Mouse (Mus musculus) layer of hippocampus, postnatal 36 days (tissue): Measurements from ENCODE around the gene Cdk17. TPM values are rescaled to one million over a fixed set of nuclear protein-coding genes. Genes with fewer than 3 reads are reported as not detected.

Experiments
- DNase-seq, 2 experiments: peaks; one replicate each; pipeline ENCODE4 v3.0.0; 2022
- total RNA-seq, 2 experiments: library from RNA; stranded (reverse); gene quantifications; 2 replicates each; pipeline ENCODE4 v1.2.3; 2021

Cdk17 gene
- total RNA-seq, 2 experiments from 2014 or later, result 193 to 200 TPM

DNA sequence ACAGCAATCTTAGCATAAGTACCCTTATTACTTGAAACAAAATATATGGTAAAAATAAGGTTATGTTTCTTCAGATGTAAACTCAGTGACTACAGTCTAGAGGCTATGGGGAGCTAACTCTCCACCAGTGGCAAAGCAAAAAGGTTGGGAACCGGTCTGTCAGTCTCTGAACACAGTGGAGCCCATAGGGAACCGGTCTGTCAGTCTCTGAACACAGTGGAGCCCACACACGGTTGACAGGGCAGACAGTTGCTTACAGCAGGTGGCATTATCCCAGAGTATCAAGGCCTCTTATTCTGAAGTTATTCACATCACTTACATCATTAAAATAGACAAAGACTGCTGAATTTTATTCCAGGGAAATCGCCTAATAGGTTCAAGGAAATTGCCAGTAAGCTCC, 70.8 kb downstream of the Cdk17 start:
- DNase-seq, result no peak

DNA sequence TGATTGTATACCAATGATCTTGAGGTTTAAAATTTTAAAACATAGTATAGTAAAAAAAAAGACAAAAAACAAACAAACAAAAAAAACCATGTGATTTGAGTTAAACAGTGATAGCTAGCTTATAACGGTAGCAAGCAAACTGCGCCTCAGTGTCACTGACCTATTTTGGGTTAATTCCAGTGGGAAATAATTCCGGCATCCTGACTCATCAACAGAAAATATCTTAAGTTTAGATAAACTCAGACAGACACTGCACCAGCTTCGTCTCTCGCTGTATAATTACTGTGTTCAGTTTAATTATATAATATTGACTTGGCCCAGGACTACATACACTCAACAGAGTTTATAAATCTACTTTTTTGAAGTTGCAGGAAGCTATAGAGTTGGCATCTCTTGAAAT, 71.2 kb downstream of the Cdk17 start:
- DNase-seq, result no peak

DNA sequence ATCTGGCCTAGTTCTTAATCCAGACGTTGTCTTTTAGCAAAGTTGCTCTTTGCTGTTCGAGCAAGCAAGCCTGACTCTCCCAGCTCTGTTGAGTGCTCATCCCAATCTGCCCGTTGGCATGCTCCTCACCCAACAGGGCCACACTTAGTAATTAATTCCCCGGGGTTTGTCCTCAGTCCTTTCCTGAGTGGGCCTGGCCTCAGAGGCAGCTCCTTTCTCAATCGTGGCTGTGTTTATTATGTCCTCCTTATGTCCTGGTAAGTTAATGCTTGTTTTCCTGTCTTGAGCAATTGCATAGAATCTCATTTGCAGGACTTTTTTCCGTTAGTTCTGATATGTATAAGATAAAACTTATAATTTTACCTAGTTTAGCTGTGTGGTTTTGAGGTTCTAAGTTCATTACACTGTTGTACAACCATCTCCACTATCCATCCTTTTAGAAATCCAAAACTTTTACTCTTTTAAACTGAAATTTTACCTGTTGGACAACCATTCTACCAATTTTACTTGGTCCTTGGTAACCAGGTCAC, 73.1 kb downstream of the Cdk17 start:
- no peak for DNase-seq

DNA sequence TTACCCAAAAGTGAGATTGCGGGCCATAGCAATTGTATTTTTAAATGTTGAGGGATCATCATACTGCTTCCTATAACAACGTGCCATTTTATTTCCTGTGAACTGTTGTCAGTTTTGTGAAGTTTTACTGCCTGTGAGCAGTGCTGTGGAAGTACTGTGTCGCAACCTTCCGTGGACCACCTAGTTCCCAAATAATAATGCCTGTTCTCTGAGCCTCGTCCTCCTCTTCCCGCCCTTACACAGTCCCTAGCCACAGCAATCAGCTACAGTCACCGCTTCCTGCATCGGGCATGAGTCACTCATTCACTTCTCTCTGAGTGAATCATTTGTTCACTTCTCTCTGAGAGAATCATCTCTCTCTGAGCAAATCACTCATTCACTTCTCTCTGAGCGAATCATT, 74.0 kb downstream of the Cdk17 start:
- no peak for DNase-seq

DNA sequence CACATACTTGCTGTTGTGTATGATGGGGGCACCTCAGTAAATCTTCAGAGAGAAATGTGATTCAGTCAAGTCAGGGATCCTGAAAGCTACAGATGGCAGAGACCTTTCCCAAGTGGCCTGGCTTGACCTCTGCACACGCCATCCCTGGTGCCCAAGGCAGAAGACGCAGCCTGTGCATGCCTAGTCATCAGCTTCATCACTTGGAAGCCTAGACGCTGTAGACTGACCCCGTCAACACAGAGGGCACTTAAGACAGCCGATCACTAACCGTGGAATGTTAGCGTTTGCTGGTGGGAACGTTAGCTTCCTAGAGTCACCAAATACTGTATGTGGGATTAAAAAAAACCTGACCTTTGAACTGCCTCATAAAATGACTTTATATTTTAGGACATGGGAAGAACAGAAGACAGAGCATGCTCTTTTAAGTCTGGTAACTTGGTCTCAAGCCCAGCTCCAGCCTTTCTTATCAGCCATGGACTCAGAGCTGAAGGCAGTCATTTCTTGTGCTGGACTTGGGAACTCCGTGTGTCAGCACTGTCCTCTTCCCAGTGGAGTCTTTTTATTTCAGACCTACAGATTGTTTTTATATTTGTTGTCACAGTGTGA, 78.6 kb downstream of the Cdk17 start:
- no peak for DNase-seq

DNA sequence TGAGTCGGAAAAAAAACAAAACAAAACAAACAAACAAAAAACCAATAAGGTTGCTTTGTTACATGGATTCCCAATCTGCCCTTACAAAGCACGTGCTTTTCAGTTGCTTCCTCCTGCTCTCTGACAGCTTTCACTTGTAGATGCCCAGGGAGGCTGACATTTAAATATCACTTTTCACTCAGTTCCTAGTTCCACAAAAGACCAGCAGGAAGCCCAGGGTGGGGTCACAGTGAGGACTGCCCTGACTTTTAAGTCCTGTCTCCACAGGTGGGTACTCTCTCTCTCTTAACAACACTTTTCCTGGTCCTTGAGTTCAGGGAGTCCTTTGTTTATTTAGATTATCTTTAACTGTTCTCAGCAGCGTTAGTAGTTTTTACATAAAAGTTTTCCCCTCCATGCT, 81.5 kb downstream of the Cdk17 start:
- no peak for DNase-seq

DNA sequence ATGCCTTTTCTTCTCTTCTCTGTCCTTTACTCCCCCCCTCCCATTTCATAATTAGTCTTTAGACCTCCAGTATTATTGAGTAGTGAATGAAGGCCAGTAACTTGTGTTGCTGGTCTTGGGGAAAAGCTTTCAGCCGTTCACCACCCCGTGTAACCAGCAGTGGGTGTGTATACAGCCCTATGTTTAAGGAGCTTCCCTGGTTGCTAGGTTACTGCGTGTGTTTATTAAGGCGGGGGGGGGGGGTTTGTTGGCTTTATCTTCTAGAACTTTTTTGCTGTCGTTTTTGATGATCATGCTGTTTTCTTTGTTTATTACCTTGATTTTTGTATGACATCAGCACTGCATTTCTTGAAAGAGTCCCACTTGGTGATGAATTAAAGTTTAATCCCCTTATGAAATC, 82.2 kb downstream of the Cdk17 start:
- no peak for DNase-seq

DNA sequence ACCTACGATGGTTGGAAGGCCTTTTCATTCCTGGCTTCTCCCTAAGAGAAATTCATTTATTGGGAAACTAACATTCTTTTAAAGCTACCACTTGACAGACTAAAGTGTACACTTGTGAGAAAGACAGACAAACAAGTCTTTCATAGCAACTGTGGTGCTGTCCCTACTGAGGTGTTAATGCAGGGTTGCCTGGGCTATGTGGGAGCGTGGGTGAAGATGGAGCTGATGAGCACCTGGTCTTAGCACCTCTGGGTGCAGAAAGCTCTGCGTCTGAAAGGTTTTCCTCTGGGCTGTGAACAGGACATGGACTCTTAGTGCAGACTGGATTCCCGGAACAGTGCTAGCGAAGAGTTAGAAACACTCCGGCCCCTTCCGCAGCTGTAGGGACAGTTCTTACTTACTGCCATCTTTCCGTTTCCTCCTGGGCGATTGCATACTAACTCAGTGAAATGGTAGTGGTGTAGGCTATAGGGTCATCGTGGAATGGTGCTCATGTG, 83.6 kb downstream of the Cdk17 start:
- DNase-seq, result no peak

DNA sequence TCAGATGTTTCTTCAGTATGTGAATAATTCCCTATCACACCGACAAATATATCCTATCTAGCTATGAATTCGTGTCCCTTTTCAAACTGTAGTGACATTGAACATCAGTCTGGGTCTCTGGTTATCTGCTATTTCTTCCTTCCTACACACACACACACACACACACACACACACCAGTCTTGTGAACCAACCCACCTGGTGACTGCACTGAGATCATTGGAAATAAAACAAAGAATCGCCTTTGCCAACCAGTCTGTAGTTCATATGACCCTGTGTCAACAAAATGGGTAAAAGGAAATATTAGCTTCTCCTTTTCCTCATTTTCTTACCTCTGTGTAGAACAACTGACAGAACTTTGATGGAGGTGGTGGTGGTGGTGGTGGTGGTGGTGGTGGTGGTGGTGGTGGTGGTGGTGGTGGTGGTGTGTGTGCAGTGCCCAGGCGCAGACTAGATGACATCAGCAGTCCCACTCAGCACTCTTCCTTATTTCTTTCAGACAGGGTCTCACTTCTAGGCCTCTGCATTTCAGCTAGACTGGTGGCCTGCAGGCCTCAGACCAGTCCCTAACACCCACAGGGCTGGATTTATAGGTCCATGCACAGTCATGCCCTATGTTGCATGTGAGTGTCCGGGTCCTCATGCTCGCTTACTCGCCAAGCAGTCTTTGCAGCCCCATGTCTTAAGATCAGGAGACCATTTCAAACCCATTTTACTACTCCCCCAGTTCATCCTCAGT, 85.7 kb downstream of the Cdk17 start:
- DNase-seq, result no peak

DNA sequence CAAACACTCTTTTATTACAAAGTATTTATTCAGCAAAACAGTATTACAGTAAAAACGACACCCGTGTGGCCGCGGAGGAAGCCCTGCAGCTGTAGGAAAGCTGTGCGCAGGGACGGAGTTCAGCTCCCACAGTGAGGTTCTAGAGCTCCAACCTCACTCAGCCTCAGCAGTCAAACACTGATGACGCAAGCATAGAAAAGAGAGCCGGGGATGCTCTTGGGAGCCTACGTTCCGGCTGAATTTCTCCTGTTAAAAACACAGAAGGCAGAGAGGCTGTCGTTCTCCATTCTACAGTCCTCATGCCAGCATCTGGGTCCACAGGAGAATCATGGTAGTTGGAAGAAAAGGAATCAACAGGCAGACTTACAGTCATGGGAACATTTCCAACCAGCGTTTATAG, 86.7 kb downstream of the Cdk17 start:
- DNase-seq, result no peak

DNA sequence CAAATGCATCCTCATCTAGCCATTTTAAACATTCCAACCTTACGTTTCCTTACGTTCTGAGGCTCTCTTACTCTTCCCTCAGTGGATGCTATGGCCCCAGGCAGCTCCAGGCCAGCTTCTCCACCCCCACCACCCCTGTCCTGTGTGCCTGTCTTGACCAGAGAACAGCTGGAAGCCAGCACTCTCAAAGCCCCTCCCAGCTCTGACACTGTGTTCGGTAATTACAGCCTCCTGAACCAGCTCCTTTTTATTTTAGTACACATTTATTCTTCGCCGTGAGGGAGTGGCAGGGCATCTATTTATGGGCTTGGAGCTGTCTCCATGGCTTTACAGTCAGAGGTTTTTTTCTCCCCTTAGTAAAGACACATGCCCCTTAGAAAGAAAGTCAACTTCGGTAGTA, 87.2 kb downstream of the Cdk17 start:
- no peak for DNase-seq

DNA sequence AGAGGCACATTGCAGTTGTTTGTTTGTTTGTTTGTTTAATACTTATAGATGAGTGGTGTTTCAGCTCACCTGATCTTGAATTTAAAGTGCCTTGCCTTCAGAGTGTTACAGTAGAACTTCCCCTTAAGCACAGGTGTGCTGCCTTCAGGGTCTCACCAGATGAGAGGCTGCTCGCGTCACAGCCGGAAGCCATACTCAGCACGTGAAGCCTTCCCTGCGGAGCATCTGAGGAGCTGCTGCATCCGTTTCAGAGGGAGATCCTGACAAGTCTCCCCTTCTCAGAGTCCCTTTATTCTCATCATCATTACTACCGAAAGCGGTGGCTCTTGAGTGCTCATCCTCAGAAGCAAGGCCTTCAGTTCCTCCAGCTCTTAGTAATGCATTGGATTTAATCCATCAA, 87.7 kb downstream of the Cdk17 start:
- DNase-seq, result no peak

DNA sequence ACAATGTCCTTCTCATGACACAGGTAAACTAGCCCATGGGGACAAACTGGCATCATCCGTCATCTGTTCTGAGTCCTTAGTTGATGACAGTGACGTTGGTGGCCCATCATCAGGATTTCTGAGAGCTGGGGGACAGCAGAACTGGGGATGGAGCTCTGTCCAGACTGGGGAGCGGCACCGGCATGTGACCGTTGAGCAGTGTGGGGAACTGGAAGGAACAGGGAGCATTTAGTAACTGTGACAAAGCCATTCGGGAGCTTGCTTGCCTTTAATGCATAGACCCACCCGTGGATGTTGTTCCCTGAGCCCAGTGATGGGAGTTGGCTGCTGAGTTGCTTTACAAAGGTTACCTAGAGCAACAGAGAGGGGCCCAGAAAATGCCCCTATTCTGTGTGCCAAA, 89.2 kb downstream of the Cdk17 start:
- DNase-seq, result no peak

DNA sequence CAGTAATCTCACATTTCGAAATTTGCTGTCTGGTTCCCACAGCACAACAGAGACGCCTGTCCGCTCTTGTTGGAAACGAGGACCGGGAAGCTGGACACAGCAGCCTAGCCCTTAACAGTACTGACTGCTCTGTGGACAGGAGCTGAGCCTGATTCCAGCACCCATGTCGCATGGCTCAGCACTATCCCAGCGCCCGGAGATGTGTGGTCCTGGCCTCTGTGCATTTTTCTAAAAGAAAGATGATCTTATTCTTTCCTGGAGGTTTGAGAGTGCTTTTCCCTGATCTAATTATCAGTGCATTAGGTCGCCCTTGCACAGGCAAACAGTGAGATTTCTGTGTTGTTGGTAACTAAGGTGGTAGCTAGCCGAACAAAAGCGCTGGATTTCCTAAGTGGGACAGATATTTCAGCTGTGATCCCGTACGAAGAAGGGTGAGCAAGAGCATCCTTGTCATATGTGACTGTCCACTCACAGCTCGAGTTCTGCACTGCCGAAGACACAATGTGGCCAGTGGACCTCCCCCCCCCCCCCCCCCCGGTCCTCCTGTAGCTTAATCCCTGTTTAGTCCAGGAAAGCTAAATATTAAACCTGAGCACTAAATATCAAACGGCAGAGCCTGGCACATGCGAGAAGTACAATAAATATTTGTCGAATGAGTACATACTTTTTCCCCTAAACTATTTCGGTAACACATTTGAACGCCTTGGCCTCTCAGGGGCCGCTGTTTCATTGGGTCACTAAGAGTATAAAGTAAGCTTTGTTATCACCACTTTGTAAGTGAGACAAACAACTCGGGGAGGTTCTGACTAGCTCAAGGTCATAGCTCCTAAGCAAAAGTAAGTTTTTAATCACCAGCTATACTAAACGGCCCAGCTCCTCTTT, 90.0 kb downstream of the Cdk17 start:
- no peak for DNase-seq

DNA sequence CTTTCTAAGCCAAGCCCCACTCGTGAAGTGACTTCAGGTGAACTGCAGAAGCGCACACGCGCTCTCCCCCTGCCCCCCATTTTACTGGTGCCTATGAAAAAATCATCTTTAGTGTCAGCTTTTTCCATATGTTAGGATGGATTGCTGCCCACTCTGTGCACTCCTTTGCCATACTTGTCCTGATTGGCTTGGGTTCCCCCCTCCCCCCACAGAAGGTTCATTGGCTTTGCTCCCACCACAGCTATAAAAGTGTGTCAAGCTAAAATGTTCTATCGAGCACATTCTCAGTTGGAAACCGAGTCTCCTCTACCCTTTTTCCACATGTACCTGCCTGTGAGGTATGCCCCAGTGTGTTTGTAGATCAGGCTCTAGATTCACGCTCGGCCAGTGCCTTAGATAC, 90.8 kb downstream of the Cdk17 start:
- DNase-seq, result no peak

DNA sequence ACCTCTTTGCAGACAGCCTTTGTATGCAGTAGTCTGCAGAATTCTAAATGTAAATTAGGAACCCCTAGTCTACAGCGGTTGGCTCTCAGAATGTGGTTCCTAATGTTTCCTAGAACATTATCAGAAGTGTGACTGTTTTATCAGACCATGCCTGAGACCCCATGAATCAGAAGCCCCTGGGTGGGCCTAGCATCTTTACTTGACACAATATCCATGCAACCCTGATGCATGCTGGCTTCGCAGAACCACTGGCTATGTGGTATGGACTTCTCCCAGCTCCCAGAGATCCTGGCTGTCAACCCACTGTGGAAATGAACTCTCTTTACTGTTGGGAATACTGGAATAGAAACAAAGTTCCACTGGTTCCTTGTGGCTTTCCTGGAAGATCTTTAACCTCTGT, 92.0 kb downstream of the Cdk17 start:
- DNase-seq, result no peak

DNA sequence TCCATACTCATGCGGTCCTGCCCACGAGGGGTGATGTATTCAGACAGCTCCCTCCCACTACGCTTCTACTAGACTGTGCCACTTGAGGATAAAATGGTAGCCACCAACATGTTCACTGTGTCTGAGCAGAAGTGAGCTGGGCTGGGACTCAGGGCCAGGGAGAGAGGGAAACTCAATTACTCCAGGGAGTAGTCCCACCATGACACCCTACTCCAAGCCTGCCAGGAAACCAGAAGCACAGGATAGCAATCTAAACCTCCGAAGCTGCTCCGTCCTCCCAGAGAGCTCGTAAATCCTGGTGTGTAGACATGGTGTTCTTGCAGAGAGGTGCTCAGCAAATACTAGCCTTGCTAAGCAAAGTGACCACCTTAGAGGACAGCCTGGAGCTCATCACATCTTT, 92.5 kb downstream of the Cdk17 start:
- DNase-seq, result no peak

DNA sequence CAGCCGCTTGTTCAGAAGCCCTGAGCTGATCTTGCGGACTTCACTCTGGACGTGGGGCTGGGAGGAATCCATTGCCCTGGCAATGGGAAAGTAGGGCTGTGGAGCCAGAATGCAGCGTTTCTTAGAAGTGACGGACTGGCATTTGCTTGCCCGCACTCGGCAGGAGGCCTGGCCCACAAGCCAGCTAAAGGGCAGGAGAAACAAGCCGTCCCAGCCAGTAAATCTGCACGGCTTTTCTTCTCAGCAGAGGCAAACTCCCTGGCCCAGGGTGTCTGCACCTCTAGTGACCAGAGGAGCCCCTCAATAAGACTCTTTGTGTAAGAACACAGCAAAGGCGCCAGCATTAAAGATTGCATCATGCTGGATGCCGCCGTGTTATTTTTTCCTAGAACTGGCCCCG, 94.6 kb downstream of the Cdk17 start:
- DNase-seq, result peak in 1 of 2 experiments; percentile 69

DNA sequence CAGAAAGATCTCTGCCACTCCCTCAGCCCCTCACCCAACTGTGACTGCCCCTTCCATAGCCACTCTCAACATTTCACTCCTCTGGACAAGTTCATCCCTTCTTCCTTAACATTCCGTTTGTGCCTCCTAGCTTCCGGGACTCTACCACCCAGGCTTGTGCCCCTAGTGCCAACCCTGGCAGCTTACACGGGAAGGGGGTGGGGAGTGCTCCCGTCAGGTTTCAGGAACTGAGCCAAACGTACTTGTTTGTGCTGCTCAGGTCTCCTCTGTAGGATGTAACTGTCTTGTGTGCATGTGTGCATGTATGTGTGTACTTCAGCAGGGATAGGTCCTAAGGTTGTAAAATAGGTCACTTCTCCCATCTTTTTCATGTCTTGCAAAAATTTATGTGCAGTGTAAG, 99.2 kb downstream of the Cdk17 start:
- DNase-seq, result peak in 1 of 2 experiments; percentile 2

DNA sequence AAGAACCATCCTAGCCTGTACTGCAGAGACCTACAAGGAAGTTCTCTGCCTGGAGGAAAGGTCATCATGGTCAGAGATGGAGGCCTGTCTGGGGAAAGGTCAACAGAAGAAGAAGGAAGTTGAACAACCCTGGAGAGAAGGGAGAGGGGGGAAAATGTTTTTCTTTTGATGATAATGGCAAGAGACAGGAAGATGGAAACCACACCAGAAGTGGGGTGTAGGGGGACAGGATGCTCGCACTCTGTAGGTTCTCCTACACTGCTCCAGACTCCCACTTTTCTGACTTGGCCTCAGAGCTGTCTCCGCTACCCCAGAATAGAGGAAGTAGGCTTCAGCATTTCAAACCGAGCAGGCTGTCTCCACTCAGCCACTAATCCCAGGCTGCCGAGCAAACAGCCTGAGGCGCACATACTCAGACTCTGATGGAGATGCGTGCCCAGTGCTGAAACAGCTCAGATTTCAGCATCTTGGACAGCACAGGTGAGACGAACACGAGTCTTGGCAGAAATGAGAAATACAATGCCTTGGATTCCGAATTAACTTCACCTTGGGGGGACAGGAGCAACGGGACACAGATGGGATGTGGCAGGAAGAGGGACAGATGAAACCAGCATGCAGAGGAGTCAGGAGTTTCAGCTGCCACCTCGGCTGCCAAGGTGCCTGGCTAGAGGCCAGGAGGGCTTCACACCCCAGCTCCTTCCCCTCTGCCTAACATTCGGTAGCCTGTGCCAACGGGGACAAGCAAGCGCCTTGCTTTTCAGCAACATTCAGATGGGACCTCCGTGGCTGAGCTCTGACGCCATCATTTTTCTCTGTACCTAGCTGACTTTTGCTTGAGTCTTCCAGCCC, 100.7 kb downstream of the Cdk17 start:
- no peak for DNase-seq

DNA sequence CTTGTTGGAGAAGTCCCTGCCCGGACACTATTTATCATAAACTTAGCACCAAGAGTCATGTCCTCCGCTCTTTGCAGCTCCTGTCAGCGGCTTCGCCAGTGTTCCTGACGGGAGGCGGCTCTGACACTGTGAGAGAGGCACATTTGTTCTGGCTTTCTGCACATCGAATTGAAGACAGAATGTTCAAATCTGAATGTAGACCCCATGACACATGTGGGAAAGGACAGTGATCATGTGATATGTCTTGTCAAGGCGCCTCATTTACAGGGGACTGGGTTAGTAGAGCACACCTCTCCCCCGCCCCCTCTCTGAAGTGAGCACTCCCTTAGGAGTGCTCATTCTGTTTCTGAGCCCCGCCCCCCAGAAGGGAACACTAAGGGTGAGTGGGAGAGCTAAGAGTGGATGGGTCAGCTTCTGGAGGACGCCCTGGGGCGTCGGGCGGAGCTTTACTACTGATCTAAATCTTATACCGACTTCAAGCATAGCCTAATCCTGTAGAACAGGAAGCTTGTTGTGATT, 101.4 kb downstream of the Cdk17 start:
- no peak for DNase-seq

DNA sequence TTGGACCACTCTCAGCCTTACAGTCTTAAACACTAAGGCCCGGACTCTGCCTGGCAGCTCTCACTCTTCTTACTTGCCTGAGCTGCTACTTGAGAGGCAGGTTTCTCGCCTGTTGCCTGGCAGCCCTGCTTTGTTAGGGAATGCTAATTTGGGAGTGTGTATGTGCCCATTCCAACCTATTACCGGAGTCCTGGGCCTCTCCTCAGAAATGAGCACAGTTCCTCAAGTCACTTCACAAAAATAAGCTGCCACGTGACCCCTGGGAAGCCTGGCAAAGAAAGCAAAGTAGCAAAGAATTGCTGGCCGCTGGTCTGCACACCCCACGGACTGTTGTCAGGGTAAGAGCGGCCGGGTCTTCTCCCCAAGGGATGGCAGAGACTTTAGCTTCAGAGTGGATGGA, 102.8 kb downstream of the Cdk17 start:
- DNase-seq, result no peak
